Mouse (Mus musculus): ENCODE results near the gene Aldh1l1. TPM values are rescaled to one million over a fixed set of nuclear protein-coding genes. Genes with fewer than 3 reads are reported as not detected.

Aldh1l1 gene
- polyA plus RNA-seq, 1 experiment from 2014 or later: 17.5 TPM

DNA sequence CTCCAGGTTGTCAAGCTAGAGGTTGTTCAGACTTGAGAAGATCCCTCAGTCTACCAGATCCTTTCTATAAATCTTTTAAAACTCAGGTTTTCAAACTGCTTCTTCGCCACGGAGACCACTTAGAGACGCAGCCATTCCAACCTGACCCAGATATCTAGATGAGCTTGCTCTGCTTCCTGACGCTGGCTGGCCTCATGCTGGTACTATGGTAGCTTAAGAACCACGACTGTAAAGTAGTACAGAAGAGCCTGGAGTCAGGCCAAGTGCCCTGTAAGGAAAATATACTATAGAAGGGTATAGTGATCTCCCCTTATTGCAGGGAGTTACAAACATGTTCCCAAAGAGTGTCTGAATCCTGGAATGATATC is 119.1 kb downstream of the Aldh1l1 start:
- H3K27me3 ChIP-seq (replicated peaks): 0 out of 2 replicates have a peak, but pooled peaks cover 2% of the 10 kb centered on the region
- peak overlapping the region; percentile 65; the same call in 1 of the 2 replicates for H3K9ac ChIP-seq
- peaks cover 5% of the 10 kb centered on the region; the same call in 1 of the 2 replicates for H3K4me1 ChIP-seq (replicated peaks)
- H3K4me3 ChIP-seq (replicated peaks): peak overlapping the region; percentile 61
- no peak for ATAC-seq
- H3K27ac ChIP-seq: no peak overlapping the region
- H3K4me2 ChIP-seq (replicated peaks): peak overlapping the region; percentile 86
- H3K9me3 ChIP-seq: no peaks in the 10 kb centered on the region
- H3K36me3 ChIP-seq: no peaks in the 10 kb centered on the region
- WGBS: 8% methylated on average over 5 of the region's 5 CpGs

DNA sequence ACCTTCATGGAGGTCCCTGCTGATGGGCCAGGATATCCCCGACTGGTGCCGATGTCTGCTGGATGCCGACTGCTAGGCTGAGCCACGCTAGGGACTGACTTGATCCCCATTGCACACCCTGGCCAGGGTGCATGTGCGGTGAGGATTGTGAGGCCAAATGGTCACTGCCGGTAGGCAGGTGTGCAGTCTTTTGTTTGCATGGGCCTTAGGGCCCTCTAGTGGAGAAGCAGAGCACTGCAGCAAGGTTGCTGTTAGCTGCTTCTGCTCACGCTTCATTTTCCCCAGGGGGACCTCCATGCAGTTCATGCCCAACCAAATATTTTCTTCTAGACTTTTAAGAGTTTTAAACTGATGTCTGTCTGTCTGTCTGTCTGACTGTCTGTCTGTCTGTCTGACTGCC is 120.3 kb downstream of the Aldh1l1 start:
- no peak overlapping the region for H3K27ac ChIP-seq
- H3K4me3 ChIP-seq (replicated peaks): no peak overlapping the region
- no peak overlapping the region for H3K9ac ChIP-seq
- ATAC-seq: no peak
- peaks cover 5% of the 10 kb centered on the region; the same call in 1 of the 2 replicates for H3K4me1 ChIP-seq (replicated peaks)
- 0 out of 2 replicates have a peak, but pooled peaks cover 2% of the 10 kb centered on the region for H3K27me3 ChIP-seq (replicated peaks)
- no peak overlapping the region for H3K4me2 ChIP-seq (replicated peaks)
- H3K36me3 ChIP-seq: no peaks in the 10 kb centered on the region
- no peaks in the 10 kb centered on the region for H3K9me3 ChIP-seq
- WGBS: 31% methylated on average over 7 of the region's 7 CpGs

DNA sequence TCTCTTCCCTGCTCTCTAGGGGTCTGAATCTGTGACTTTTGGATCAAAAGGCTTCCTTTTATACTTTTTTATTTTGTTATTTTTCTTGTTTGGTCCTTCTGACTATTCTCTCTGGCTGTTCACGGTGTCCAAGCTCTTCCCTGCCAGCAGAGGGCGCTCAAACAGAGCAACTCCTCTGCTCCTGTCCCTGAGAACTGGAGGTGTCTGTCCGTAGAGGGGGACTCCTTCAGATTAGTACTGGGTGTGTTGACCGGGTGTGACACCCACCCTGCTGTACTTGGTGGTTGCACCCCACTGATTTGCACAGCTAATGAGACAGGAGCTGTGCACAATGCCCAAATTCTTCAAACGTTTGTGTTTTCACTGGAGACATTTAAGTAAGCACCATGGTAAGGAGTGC is 121.0 kb downstream of the Aldh1l1 start:
- H3K4me1 ChIP-seq (replicated peaks): peaks cover 5% of the 10 kb centered on the region; the same call in 1 of the 2 replicates
- H3K9ac ChIP-seq: no peak overlapping the region
- H3K27me3 ChIP-seq (replicated peaks): 0 out of 2 replicates have a peak, but pooled peaks cover 2% of the 10 kb centered on the region
- H3K4me3 ChIP-seq (replicated peaks): no peak overlapping the region
- 14% methylated on average over 5 of the region's 5 CpGs for WGBS
- H3K36me3 ChIP-seq: no peaks in the 10 kb centered on the region
- H3K27ac ChIP-seq: no peak overlapping the region
- no peaks in the 10 kb centered on the region for H3K9me3 ChIP-seq
- H3K4me2 ChIP-seq (replicated peaks): no peak overlapping the region
- no peak for ATAC-seq

DNA sequence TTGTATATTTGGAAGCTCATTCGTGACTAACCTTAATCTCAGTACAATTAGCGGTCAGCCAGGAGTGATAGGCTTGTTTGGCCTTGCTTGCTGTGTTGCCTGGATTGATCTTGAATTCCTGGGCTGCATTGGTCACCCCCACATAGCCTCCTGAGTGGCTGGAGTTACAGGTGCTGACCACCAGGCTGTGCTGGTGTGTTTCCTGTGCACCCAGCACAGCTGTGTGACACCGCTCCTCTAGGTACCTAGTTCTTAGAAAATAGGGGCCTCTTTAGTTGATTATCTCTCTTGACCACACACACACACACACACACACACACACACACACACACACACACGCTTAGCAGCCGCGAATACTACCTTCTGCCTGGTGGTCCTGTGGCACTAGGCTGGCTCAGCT is 122.0 kb downstream of the Aldh1l1 start:
- peaks cover 5% of the 10 kb centered on the region; the same call in 1 of the 2 replicates for H3K4me1 ChIP-seq (replicated peaks)
- H3K9me3 ChIP-seq: no peaks in the 10 kb centered on the region
- no peak overlapping the region for H3K4me2 ChIP-seq (replicated peaks)
- 0 out of 2 replicates have a peak, but pooled peaks cover 2% of the 10 kb centered on the region for H3K27me3 ChIP-seq (replicated peaks)
- no peaks in the 10 kb centered on the region for H3K36me3 ChIP-seq
- no peak for ATAC-seq
- H3K4me3 ChIP-seq (replicated peaks): no peak overlapping the region
- no peak overlapping the region for H3K27ac ChIP-seq
- H3K9ac ChIP-seq: no peak overlapping the region
- 63% methylated on average over 6 of the region's 6 CpGs for WGBS

DNA sequence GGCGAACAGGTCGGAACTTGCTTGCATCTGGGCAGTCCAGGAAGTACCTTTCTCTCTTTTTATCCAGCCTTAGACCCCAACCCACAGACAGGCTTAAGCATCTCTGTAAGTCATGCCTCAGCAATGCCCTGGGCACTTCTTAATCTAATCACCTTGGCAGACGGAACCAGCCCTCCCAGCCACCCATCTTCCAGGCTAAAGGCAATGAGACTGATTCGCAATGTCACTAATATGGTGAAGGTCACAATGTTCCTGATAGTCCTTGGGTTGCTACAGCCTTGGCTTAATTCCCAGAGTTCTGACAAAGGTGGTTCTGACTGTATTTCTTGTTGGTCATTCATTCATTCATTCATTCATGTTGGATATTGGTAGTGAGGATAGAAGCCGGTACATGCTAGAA is 124.0 kb downstream of the Aldh1l1 start:
- H3K4me1 ChIP-seq (replicated peaks): 0 out of 2 replicates have a peak, but pooled peaks cover 5% of the 10 kb centered on the region
- H3K27ac ChIP-seq: no peak overlapping the region
- no peaks in the 10 kb centered on the region for H3K36me3 ChIP-seq
- no peak overlapping the region for H3K9ac ChIP-seq
- no peak overlapping the region for H3K4me3 ChIP-seq (replicated peaks)
- 0 out of 2 replicates have a peak, but pooled peaks cover 2% of the 10 kb centered on the region for H3K27me3 ChIP-seq (replicated peaks)
- H3K9me3 ChIP-seq: no peaks in the 10 kb centered on the region
- ATAC-seq: no peak
- no peak overlapping the region for H3K4me2 ChIP-seq (replicated peaks)
- 88% methylated on average over 5 of the region's 5 CpGs for WGBS

DNA sequence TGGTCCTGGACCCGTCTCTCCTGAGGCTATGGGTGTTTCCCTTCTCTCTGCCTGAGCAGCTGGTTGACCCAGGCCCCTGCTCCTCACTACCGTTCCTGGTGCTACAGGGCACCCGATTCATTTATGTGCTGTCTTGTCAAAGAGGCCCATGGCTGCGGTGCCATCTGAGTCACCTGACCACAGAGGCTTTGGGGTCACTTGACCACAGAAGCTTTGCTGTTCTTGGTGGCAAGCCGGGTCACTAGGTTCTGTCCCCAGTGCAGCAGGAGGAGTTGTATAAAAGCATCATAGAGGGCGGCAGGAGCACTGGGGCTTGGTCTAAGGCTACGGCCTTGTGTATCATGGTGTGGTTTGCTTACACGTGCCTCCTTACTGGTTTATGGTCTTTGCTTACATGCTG is 127.0 kb downstream of the Aldh1l1 start:
- Histone ChIP-seq H3K4me3 (replicated peaks) (no peak overlapping the region), H3K27ac (no peak overlapping the region), H3K27me3 (replicated peaks) (no peaks in the 10 kb centered on the region), H3K4me2 (replicated peaks) (no peak overlapping the region), H3K4me1 (replicated peaks) (no peaks in the 10 kb centered on the region), H3K9me3 (no peaks in the 10 kb centered on the region), H3K36me3 (no peaks in the 10 kb centered on the region), H3K9ac (no peak overlapping the region)
- no peak for ATAC-seq
- WGBS: 79% methylated on average over 8 of the region's 8 CpGs

DNA sequence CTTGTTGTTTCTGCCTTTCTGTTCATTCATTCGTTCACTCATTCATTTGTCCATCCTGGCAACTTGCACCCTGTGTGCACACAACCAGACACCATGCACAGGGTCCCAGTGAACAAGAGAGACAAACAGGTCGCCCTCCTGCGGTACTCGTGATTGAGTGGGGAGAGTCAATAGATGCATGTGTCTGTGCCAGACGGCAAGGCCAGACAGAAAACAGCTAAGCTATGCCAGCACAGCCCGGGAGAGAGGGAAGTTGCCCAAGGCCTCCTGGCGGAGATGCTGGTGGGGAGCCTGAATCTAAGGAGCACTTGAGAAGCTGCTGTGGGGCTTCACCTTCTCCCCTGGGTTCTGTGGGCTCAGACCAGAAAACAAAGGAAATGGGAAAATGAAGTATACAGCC is 129.1 kb downstream of the Aldh1l1 start:
- Histone ChIP-seq H3K4me2 (replicated peaks) (no peak overlapping the region), H3K4me3 (replicated peaks) (no peak overlapping the region), H3K4me1 (replicated peaks) (no peaks in the 10 kb centered on the region), H3K9me3 (no peaks in the 10 kb centered on the region), H3K36me3 (no peaks in the 10 kb centered on the region), H3K27ac (no peak overlapping the region), H3K27me3 (replicated peaks) (no peaks in the 10 kb centered on the region), H3K9ac (no peak overlapping the region)
- ATAC-seq: no peak
- 80% methylated on average over 7 of the region's 7 CpGs for WGBS

DNA sequence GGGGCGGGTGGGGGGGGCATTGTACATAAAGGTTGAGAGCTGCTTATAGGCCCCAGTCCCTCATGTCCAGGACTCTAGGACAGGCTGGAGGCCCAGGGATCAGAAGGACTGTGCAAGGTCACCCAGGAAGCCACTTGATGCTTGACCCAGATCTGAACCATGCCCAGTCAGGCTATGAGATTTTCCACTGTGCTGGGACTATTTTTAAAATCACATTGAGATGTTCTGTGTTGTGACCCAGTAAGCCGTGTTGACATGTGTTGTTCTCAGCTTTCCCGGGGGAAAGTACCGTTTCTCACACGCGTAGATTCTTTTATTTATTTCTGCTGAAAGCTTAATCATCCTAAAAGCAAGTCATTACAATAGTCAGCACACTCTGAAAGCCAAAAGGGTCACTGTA is 129.8 kb downstream of the Aldh1l1 start:
- Histone ChIP-seq H3K36me3 (no peaks in the 10 kb centered on the region), H3K27ac (no peak overlapping the region), H3K4me3 (replicated peaks) (no peak overlapping the region), H3K4me1 (replicated peaks) (no peaks in the 10 kb centered on the region), H3K4me2 (replicated peaks) (no peak overlapping the region), H3K9ac (no peak overlapping the region), H3K9me3 (no peaks in the 10 kb centered on the region), H3K27me3 (replicated peaks) (no peaks in the 10 kb centered on the region)
- 82% methylated on average over 6 of the region's 6 CpGs for WGBS
- ATAC-seq: no peak

DNA sequence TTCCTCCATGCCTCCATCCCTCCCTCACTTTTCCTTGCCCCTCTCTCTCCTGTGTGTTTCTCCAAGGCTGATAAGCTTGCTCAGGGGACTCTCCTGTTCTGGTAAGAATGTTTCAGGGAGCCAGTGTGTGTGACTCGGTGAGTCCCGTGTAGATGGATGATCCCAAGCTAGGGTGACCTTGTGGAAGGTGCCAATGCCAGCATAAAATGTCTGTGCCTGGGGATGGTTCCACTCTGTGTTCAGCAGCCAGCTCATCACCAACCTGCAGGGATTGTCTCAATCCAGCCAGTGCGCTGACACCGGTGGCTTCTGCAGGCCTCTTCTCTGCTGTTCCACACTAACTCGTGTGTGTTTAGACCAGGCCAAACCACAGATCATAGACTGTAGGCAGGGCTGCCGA is 130.3 kb downstream of the Aldh1l1 start:
- H3K4me2 ChIP-seq (replicated peaks): no peak overlapping the region
- no peaks in the 10 kb centered on the region for H3K27me3 ChIP-seq (replicated peaks)
- H3K9me3 ChIP-seq: no peaks in the 10 kb centered on the region
- H3K9ac ChIP-seq: no peak overlapping the region
- H3K36me3 ChIP-seq: no peaks in the 10 kb centered on the region
- 82% methylated on average over 6 of the region's 6 CpGs for WGBS
- no peak overlapping the region for H3K27ac ChIP-seq
- peaks cover 4% of the 10 kb centered on the region; the same call in 1 of the 2 replicates for H3K4me1 ChIP-seq (replicated peaks)
- ATAC-seq: no peak
- H3K4me3 ChIP-seq (replicated peaks): no peak overlapping the region

DNA sequence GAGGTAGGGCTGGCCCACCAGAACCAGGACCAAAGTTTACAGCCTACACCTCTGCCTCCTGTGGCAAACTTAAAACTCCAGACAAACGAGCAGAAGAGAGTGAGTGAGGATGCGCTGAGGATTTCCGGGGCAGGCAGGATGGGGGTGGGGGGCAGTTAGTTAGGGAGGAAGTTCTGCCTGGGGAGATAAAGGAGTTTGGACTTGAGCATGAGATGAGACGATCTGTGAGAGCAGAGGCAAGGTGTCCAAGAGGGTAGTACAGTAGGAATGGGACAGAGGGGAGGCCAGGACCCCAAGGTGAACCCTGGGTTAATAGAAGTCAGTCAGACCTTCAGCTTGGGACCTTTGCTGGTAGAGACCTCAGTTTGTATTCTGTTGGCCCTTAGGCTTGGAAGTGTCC is 132.0 kb downstream of the Aldh1l1 start:
- Histone ChIP-seq H3K9me3 (no peaks in the 10 kb centered on the region), H3K4me1 (replicated peaks) (peaks cover 13% of the 10 kb centered on the region), H3K4me2 (replicated peaks) (no peak overlapping the region), H3K36me3 (no peaks in the 10 kb centered on the region), H3K9ac (no peak overlapping the region), H3K27ac (no peak overlapping the region), H3K4me3 (replicated peaks) (no peak overlapping the region), H3K27me3 (replicated peaks) (no peaks in the 10 kb centered on the region)
- whole genome bisulfite sequencing: 75% methylated on average over 4 of the region's 4 CpGs
- no peak for ATAC-seq

DNA sequence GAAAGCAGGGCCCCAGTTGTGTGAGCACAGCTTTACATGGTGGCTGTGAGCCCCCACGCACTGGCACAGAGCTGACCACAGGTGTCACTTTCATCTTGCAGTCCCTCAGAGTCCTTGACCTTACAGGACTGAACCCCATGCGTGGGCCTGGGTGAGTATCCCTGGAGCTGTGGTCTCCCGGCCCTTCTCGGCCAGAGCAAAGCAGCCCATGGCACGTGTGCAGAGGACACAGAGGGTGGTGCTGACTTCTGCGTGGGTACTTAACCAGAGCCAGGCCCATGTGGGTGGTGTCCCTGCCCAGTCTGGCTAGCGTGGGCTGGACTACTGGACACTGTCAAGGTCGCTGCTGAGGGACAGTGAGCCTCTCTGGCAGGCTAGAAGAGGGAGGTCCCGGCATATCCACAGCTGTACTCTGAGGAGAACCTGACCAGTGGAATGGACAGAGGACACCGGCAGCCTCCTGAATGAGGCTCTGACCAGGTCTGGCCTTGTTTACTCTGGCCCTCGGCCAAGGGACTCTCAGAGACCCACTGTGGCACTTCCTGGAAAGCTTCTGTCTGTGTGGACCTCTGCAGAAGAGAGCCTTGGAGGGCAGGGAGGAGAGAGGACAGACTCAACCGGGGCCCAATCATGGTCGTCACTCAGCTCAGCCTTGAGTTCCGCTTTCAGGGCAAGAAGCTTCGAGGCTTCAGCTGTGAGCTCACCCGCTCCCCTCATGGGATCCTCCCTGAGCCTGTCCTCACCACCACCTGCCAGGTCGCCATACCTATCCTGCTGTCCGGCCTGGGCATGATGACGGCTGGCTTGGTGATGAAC is 132.8 kb downstream of the Aldh1l1 start:
- no peaks in the 10 kb centered on the region for H3K27me3 ChIP-seq (replicated peaks)
- 68% methylated on average over 19 of the region's 19 CpGs for WGBS
- no peak overlapping the region for H3K27ac ChIP-seq
- H3K9me3 ChIP-seq: no peaks in the 10 kb centered on the region
- no peak overlapping the region for H3K4me2 ChIP-seq (replicated peaks)
- no peak overlapping the region for H3K4me3 ChIP-seq (replicated peaks)
- H3K9ac ChIP-seq: no peak overlapping the region
- H3K36me3 ChIP-seq: no peaks in the 10 kb centered on the region
- peaks cover 13% of the 10 kb centered on the region for H3K4me1 ChIP-seq (replicated peaks)
- no peak for ATAC-seq

DNA sequence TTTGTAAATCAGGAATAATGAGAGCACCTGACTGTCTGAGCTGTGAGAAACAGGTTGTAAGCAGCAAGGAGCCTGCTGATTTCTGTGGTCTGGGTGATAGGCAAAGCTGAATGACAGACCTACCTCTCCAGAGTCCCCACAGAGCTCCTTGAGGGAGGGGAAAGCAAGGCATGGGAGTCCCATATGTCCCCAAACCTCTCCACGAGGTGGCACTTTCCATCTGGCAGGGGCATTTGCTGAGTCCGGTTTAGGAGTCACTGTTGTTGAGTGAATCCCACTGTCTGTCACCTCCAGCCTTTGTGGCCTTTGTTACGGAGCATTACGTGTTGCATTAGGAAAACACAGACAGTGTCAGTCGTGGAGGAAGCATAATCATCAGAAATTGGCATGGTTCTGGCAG is 133.7 kb downstream of the Aldh1l1 start:
- no peak overlapping the region for H3K4me2 ChIP-seq (replicated peaks)
- WGBS: 72% methylated on average over 5 of the region's 5 CpGs
- no peak overlapping the region for H3K9ac ChIP-seq
- H3K4me1 ChIP-seq (replicated peaks): peaks cover 18% of the 10 kb centered on the region
- no peaks in the 10 kb centered on the region for H3K9me3 ChIP-seq
- no peak for ATAC-seq
- no peaks in the 10 kb centered on the region for H3K36me3 ChIP-seq
- H3K4me3 ChIP-seq (replicated peaks): no peak overlapping the region
- no peak overlapping the region for H3K27ac ChIP-seq
- no peaks in the 10 kb centered on the region for H3K27me3 ChIP-seq (replicated peaks)

Measured in intestine, embryonic 15.5 days (tissue).